Mouse (Mus musculus) ES-E14 (cell line): Measurements from ENCODE around the gene Rbm17. TPM values are rescaled to one million over a fixed set of nuclear protein-coding genes. Genes with fewer than 3 reads are reported as not detected.
A peak's percentile ranks its signal among the peaks of the same experiment; 100 is the strongest.
"Not testable (repeated sequence)": the region's sequence is repeated elsewhere in the genome, so short reads cannot be mapped to it uniquely, and the experiment has no call there.

Experiments
- DNase-seq: peaks from one replicate; pipeline ENCODE4 v3.0.0-alpha.2; 2013; ENCODE audit warnings: low read depth, low spot score
- H3K27ac ChIP-seq: 2 replicates; pipeline ENCODE4 v1.5.1; 2012; ENCODE audit warnings: low read depth, mild to moderate bottlenecking, low read length, moderate library complexity, mixed read lengths; ENCODE audit not compliant: poor library complexity, insufficient read depth, severe bottlenecking
- H3K36me3 ChIP-seq: 2 replicates; pipeline ENCODE4 v1.6.1; 2012; ENCODE audit warnings: mild to moderate bottlenecking, low read length, moderate library complexity, mixed read lengths; ENCODE audit not compliant: control insufficient read depth, poor library complexity, insufficient read depth, severe bottlenecking
- H3K4me1 ChIP-seq, 2 experiments: fragments of 150-350 bp in 1 of 2; sonication (generic) in 1 of 2; 2 replicates each; pipeline ENCODE4 v1.6.1; 2012; ENCODE audit warnings: low read length in 2 of 2, mild to moderate bottlenecking in 1 of 2, mixed read lengths in 1 of 2; ENCODE audit not compliant: control insufficient read depth in 2 of 2, insufficient read depth in 2 of 2, poor library complexity in 1 of 2
- H3K4me3 ChIP-seq, 2 experiments: fragments of 150-350 bp in 1 of 2; sonication (generic) in 1 of 2; 2 replicates each; pipeline ENCODE4 v1.5.1; 2012; ENCODE audit warnings: low read length in 2 of 2, low read depth in 1 of 2, mild to moderate bottlenecking in 1 of 2, mixed read lengths in 1 of 2; ENCODE audit not compliant: insufficient read depth in 1 of 2, poor library complexity in 1 of 2, severe bottlenecking in 1 of 2
- H3K9ac ChIP-seq: 2 replicates; pipeline ENCODE4 v1.6.1; 2012; ENCODE audit warnings: low read depth, mild to moderate bottlenecking, low read length, mixed read lengths; ENCODE audit not compliant: poor library complexity, insufficient read depth, severe bottlenecking
- H3K9me3 ChIP-seq: fragments of 150-350 bp; sonication (generic); 2 replicates; pipeline ENCODE4 v1.6.1; 2012; ENCODE audit warnings: low read depth, mild to moderate bottlenecking, low read length; ENCODE audit not compliant: control insufficient read depth, insufficient read depth
- CHD2 ChIP-seq: IDR thresholded peaks from 2 replicates; pipeline ENCODE4 v1.6.1; 2014; ENCODE audit warnings: mild to moderate bottlenecking, low read depth, low read length, inconsistent platforms
- HCFC1 ChIP-seq: IDR thresholded peaks from 2 replicates; pipeline ENCODE4 v1.6.1; 2012; ENCODE audit warnings: low read length, inconsistent platforms, borderline replicate concordance; ENCODE audit not compliant: insufficient read depth
- MAFK ChIP-seq: IDR thresholded peaks from 2 replicates; pipeline ENCODE4 v1.6.1; 2014; ENCODE audit warnings: mild to moderate bottlenecking, low read depth, low read length, inconsistent platforms; ENCODE audit not compliant: insufficient read depth
- ZC3H11A ChIP-seq: IDR thresholded peaks from 2 replicates; pipeline ENCODE4 v1.6.1; 2012; ENCODE audit warnings: low read depth, mild to moderate bottlenecking, inconsistent platforms, low read length, borderline replicate concordance
- ZNF384 ChIP-seq: IDR thresholded peaks from 2 replicates; pipeline ENCODE4 v1.6.1; 2012; ENCODE audit warnings: low read depth, low read length, inconsistent platforms
- in situ Hi-C, 2 experiments: fragments of 600-800 bp; cut with MboI; formaldehyde crosslinking; loops; one replicate each; pipeline ENCODE4 v1.15.1; 2025; ENCODE audit warnings: low sequenced_read_pairs in 2 of 2, inconsistent platforms in 1 of 2; ENCODE audit not compliant: unreplicated experiment in 2 of 2
- total RNA-seq: library from RNA; depleted of rRNA; stranded (reverse); fragments of 300-350 nt; gene quantifications from 2 replicates; pipeline ENCODE4 v1.2.3, GENCODE M21; 2012

Rbm17 gene
- total RNA-seq, 1 experiment = 175 TPM

GRCm38 (mm10) chr2:11623173-11623572 is 19.2 kb upstream of the Rbm17 start:
- no peak overlapping the region for H3K9ac ChIP-seq
- H3K9me3 ChIP-seq = no peaks in the 10 kb centered on the region
- no peak overlapping the region for H3K27ac ChIP-seq
- no peak for DNase-seq
- no peaks in the 10 kb centered on the region for H3K4me1 ChIP-seq
- H3K36me3 ChIP-seq = no peaks in the 10 kb centered on the region
- H3K4me3 ChIP-seq = no peak overlapping the region
- no peak for TF ChIP-seq ZC3H11A
- TF ChIP-seq HCFC1 = no peak
- TF ChIP-seq MAFK = no peak
- no peak for TF ChIP-seq CHD2
- TF ChIP-seq ZNF384 = no peak
- in situ Hi-C loops = no loop called here

GRCm38 (mm10) chr2:11619598-11619997 is 15.6 kb upstream of the Rbm17 start:
- DNase-seq = no peak
- H3K27ac ChIP-seq = no peak overlapping the region
- no peaks in the 10 kb centered on the region for H3K9me3 ChIP-seq
- no peak for TF ChIP-seq HCFC1
- no peak for TF ChIP-seq ZC3H11A
- no peak for TF ChIP-seq ZNF384
- TF ChIP-seq MAFK = no peak
- H3K4me1 ChIP-seq = no peaks in the 10 kb centered on the region
- no peaks in the 10 kb centered on the region for H3K36me3 ChIP-seq
- H3K4me3 ChIP-seq = no peak overlapping the region
- no peak overlapping the region for H3K9ac ChIP-seq
- in situ Hi-C loops = no loop called here

- Histone ChIP-seq H3K9ac (no peak overlapping the region), H3K4me1 (no peaks in the 10 kb centered on the region), H3K9me3 (no peaks in the 10 kb centered on the region), H3K27ac (no peak overlapping the region), H3K36me3 (no peaks in the 10 kb centered on the region), H3K4me3 (no peak overlapping the region)
- in situ Hi-C loops = no loop called here
- TF ChIP-seq CHD2 (no peak), MAFK (no peak), ZNF384 (no peak), ZC3H11A (no peak), HCFC1 (no peak)
- DNase-seq = no peak
Observed at GRCm38 (mm10) chr2:11616846-11617245, 12.9 kb upstream of the Rbm17 start.

- H3K9ac ChIP-seq, DNase-seq, H3K9me3 ChIP-seq, in situ Hi-C loops, H3K36me3 ChIP-seq, H3K27ac ChIP-seq, H3K4me1 ChIP-seq, H3K4me3 ChIP-seq: not testable (repeated sequence)
- TF ChIP-seq MAFK = peak; percentile 85
Observed at GRCm38 (mm10) chr2:11612939-11613338, 9.0 kb upstream of the Rbm17 start.

GRCm38 (mm10) chr2:11606718-11607117 is 2.8 kb upstream of the Rbm17 start:
- in situ Hi-C loops, H3K4me1 ChIP-seq, DNase-seq, H3K9me3 ChIP-seq, H3K9ac ChIP-seq, H3K36me3 ChIP-seq, H3K27ac ChIP-seq, H3K4me3 ChIP-seq: not testable (repeated sequence)
